Mouse (Mus musculus): Measurements from ENCODE around the gene Prss58. TPM values are rescaled to one million over a fixed set of nuclear protein-coding genes. Genes with fewer than 3 reads are reported as not detected.

Gene Prss58
- polyA plus RNA-seq, 1 experiment from 2014 or later = not detected

Other genes starting within 250 kb of the Prss58 start
- not detected in 2 replicates for gene Moxd2, start 12.9 kb downstream of the Prss58 start, polyA plus RNA-seq (2014; fragmentation: Nextera tagmentation; extraction: Ambion mirVana)
- not detected in 2 replicates for gene 1700074P13Rik, start 40.2 kb upstream of the Prss58 start, polyA plus RNA-seq (2014; fragmentation: Nextera tagmentation; extraction: Ambion mirVana)
- not detected in 2 replicates for gene Gm4744, start 51.5 kb upstream of the Prss58 start, polyA plus RNA-seq (2014; fragmentation: Nextera tagmentation; extraction: Ambion mirVana)
- gene 1810009J06Rik, start 64.4 kb upstream of the Prss58 start, polyA plus RNA-seq (2014; fragmentation: Nextera tagmentation; extraction: Ambion mirVana) = not detected in 2 replicates
- gene Gm2663, start 99.1 kb upstream of the Prss58 start, polyA plus RNA-seq (2014; fragmentation: Nextera tagmentation; extraction: Ambion mirVana) = not detected in 2 replicates
- not detected in 2 replicates for gene 2210010C04Rik, start 135.1 kb upstream of the Prss58 start, polyA plus RNA-seq (2014; fragmentation: Nextera tagmentation; extraction: Ambion mirVana)